Mouse (Mus musculus) heart, postnatal 10 days (tissue): ENCODE results near the gene Dpp6. TPM values are rescaled to one million over a fixed set of nuclear protein-coding genes. Genes with fewer than 3 reads are reported as not detected.

Source experiments
- DNase-seq, 2 experiments: peaks; one replicate each; pipeline ENCODE4 v3.0.0; 2021
- intact Hi-C: fragments of 180-260 bp; cut with DNase I; formaldehyde crosslinking; loops from one replicate; pipeline ENCODE4 v1.15.1; 2025
- total RNA-seq, 2 experiments: library from RNA; stranded (reverse); gene quantifications; 2 replicates each; pipeline ENCODE4 v1.2.3; 2021

The Dpp6 gene
- under 1 TPM in 1 of 2 experiments, not detected in 1; 0.10 TPM for total RNA-seq

DNA sequence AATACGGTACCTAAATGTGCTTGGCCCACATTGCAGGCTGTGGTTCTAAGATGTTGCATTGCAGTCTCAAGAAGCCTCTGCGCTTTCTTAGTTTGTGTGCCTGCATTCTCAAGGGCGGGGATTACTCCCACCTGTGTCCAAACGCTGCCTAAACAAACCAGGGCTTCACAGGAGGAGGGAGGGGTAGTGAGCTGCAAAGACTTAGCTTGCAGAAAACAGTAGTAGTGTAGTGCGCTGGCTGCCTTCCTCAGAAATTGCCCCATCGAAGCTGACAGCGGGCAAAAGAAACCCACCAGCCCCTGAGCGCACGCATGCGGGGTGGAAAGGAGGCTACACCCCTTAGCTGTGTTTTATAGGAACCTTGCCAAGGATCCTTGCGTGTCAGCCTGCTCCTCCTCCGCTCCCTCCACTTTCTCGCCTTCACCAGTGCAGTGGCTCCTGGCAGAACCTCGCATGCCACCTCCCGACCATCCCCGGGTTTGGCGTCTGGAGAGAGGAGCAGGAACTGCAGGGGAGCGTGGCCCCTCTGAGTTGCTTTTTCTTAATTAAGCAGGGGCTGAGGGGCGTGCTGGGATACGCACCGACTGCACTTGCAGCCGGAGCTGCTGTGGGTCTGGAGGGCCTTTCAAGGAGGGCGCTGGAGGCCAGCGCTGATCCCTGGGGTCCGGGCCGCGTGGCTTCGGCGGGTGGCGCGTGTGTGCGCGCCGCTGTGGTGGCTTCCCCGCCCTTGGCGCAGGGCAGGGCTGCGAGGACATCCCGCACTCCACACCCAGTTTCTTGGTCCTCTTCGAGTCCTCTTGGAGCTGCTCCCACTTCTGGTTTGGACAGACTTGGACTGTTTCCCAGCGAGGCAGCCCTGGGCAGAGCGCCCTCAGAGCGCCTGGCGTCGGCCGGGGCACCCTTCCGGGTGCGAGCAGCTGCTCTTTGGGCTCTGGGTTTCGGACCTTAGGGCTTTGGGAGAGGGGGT lies at the start of gene Dpp6:
Gene Dpp6, plus strand, starts transcription at position 229 of the 967 bp plus-strand sequence.
- intact Hi-C loops, result no loop called here
- DNase-seq, result peak; percentile 13 to 16

DNA sequence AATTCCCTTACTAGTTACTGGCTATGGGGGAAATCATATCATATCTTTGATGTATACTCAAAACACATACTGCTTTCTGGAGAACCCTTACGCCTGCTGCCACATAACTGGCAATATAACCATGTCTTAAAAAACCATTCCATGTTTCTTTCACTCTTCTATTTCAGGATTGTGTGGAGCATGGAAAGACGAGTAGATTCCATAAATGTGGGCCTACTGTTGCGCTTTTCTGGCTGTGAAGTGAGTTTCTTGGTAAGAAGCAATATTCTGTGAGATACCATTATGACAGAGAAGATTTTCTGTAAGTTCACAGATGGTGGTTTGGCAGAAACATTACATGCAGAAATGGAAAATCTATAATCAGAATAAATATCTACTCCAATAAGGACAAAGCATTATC lies 33.0 kb upstream of the Dpp6 start:
- intact Hi-C loops, result no loop called here
- DNase-seq, result no peak

DNA sequence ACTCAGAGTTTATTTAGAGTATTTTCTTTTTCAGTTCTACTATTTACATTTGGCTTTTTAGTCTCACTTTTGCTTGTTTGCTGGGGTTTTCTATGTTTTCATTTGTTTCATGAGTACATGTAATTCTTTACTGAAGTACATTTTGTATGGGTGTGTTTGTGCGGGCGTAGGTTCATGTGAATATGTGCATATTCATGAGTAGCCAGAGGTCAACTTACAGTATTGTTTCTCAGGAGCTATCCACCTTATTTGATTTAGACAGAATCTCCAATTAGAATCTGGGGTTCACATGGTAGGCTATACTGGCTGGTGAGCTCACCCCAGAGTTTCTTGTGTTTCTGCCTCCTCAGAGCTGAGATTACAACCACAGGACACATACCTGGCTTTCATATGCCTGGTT lies 21.5 kb upstream of the Dpp6 start:
- intact Hi-C loops, result no loop called here
- no peak for DNase-seq

DNA sequence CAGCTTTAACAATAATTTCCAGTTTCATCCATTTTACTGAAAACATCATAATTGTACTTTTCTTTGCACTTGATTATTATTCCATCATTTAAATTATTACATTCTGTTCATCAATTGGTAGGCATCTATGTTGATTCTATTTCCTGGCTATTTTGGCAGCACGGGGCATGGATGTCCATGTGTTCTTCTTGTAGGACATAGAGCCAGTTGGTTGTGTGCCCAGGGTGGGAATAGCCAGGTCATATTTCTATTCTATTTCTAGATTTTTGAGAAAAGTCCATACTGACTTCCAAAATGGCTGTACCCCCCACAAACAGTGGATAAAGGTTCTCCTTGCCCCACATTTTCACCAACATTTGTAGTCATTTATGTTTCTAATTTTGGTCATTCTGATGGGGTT lies 19.0 kb downstream of the Dpp6 start:
- intact Hi-C loops, result no loop called here
- DNase-seq, result no peak

DNA sequence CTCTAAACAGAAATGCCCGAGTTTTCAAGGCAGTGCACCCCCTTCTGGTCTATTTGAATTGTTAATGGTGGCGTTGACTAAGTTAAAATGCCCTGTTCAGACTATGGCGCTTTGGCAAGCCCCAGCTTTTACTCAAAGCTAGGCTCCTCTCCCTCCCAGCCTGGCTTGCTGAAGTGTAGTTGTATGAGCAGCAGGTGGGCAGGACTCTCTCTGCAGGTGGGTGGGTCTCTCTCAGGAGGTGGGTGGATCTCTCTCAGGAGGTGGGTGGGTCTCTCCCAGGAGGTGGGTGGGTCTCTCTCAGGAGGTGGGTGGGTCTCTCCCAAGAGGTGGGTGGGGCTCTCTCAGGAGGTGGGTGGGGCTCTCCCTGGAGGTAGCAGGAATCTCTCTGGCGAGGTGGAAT lies 24.1 kb downstream of the Dpp6 start:
- DNase-seq, result no peak
- intact Hi-C loops, result no loop called here

DNA sequence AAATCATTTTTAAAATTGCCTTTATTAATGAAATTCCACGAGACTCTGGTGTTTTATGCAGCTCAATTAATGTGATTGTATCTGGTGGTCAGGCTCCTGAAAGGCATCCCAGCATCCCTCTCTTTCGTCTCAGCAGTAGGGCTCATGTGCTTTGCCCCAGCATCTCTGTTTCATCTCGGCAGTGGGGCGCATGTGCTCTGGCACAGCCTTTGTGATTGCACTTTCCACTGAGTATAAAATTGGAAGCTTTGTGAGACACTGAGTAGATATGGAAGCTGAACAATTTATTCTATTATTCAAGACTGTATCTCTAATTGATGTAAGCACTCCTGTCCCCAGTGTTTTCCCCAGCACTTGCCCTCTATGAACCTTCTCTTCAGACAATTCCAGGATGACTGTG lies 37.7 kb downstream of the Dpp6 start:
- intact Hi-C loops, result no loop called here
- no peak for DNase-seq

DNA sequence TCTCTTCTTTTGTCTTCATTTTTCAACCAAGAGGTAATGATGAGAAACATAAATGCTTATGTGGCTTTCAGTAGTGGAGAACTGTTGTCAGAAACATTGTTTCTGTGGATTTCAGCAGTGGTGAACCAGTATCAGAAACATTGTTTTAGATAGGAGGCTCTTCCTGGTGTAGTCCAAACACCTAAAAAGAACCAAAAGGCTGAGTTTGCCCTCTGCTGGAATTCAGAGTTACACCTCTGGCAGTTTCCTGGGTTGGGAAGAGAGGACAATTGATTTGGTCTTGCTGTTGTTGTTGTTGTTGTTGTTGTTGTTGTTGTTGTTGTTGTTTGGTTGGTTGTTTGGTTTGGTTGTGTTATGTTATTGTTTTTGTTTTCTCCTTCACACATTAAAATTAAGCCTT lies 58.4 kb downstream of the Dpp6 start:
- intact Hi-C loops, result loop anchor here (5.0 to 10.0 kb wide), 2 partner anchors 593 to 1001 kb away; no protein-coding TSS in a partner anchor

DNA sequence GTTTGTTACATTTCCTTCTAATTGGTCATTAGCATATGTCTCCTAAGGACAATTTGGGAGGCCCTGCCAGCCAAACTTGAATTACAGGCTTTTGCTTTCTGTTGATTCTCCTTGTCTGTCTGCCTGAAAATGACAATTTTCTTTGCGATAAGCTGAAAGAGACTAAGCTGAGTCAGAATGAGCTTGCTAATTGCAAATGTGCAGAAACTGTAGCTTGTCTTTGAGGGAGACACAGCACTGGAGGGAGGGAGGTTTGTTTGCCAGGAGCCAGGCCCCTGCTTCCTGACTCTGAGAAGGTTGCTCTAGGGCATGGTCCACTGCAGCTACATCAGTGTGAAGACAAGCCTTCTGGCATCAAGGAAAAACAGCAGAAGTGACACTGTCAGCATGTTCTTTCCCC lies 70.5 kb downstream of the Dpp6 start:
- DNase-seq, result no peak
- intact Hi-C loops, result no loop called here

More for the DNA sequence above, 58.4 kb downstream of the Dpp6 start:
- DNase-seq, result no peak

DNA sequence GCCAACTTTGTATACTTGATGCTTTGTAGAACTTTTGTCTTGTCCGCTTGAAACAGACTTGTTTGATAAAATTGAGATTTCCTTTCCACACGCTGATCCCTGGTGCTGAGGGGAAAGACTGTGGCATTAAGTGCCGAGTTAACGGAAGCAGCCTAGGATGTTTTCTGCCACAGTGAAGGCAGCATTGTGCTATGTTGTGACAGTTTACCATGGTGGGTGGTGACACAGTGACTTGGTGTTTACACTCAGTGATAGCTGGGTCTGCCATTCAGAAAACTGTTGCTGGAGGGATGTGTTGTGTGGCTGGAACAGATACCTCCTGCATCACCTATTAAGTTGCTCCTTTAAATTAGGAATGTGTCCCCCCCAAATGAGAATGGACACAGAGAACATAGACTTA lies 71.1 kb downstream of the Dpp6 start:
- no peak for DNase-seq
- intact Hi-C loops, result no loop called here

DNA sequence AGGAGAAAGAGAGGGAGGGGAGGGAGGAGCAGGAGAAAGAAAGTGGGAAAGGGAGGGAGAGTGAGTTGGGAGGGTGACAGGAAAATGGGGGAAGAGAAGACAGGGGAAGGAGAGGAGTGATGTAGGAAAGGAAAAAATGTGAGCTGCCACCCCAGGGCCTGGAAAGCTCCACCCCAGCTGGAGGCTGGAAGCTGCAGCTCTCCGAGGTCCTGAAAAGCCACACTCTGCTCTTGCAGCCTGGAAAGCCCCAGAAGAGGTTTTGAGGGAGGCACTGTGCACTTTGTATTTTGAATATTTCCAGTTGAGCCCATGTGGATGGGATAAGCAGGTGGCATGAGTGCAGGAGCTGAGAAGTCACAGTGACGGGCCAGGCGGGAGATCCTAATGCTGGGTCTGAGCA lies 77.3 kb downstream of the Dpp6 start:
- intact Hi-C loops, result no loop called here
- peak; percentile 5 to 20 for DNase-seq

DNA sequence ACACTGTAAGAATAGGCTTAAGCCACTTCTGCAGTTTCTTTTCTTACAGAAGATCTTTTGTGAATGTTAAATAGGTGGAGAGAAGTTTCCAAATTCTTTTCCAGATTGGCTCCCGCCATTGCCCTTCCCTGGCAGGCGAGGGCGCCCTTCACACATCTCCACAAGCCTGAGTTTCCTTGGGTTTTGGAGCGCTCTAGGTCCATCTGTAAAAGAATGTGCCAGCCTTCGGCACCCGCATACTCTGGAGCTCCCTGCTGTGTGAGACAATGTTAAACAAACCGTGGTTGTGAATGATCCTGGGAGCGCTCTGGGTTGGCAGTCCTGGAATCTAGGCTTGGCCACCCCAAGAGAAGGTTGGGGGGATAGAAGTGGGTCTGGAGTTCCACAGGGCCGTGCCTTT lies 86.8 kb downstream of the Dpp6 start:
- DNase-seq, result no peak
- intact Hi-C loops, result no loop called here

DNA sequence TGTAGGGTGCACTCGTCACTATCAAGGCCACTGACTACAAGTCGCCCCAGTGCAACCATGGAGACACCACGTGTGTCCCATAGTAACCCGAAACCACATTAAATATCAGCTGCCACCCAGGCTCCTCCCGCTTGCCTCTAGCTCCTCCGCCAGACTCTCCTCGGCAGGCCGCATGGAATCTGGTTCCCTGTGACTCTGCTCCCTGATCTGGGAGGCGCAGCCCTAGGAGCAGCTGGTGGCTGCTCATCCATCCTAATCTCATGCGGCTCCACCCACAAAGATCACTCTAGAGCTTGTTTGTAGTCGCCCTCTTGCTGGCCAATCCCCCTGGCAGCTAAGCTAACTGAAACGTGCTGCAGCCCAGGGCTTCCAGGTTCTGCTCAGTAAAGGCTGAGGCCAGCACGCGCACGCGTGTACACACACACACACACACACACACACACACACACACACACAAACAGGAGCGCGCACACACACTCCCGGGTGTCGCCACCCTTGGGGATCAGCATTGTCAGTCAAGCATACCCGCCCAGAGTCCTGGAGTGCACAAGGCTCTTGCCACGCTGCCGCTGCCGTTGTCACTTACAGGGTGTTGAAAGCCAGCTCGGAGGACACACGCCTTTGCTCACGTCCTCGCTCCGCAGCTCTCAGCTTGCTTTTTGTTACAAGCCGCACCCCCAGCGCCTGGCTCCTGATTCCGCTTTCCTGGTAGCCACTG lies 87.5 kb downstream of the Dpp6 start:
- intact Hi-C loops, result no loop called here
- peak; percentile 21 to 35 for DNase-seq

DNA sequence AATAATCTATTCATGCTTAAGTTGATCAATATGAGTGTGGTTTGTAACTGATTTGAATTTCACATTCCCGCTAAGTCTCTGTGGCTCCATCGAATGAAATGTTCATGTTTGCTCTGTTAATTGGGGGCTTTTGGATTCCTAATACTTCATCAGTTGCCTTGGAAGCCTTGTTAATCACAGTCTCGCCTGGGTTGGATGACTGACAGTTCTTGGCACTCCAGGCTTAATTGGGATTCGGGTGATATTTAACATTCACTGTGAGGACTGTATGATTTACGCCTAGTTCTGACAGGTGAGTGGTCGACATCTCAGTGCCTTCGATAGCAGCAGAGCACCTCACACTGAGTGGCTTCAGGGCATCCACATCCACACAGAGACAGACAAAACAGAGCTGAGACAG lies 90.1 kb downstream of the Dpp6 start:
- intact Hi-C loops, result no loop called here

DNA sequence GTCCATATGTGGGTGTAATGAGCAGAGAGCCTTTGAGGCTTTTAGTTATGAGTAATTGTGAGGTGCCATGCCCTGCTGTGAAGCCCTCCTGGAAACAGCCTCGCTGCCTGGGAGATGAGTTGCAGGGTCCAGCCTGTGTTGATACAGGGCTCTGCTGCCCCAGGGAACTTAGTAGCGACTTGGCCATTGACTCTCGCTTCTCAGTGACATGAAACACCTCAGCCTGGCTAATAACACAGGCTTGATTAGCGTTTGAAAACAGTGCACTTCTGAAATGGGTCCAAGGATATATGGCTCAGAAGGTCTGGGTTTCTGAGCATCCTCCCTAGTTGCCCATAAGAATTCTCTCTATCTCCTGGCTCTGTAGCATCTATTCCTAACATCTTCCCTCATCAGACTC lies 91.6 kb downstream of the Dpp6 start:
- no peak for DNase-seq

More for the DNA sequence above, 90.1 kb downstream of the Dpp6 start:
- no peak for DNase-seq

DNA sequence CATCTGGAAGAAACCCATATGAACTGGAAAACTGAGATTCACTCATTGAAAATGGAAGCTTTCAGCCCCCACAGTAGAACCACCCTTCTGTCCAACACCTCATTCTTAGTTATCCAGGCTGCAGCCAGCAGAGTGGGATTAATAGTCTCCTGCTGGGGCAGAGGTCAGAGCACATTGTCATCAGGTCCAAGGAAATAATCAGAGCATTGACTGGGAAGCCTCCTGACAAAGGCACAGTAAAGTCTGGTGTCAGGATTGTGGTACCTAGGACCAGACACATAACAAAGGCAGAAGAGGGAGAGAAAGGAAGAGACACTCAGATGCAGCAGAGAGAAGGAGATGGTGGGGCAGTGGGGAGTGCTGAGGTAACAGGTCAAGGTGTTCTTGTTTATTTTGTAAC lies 93.3 kb downstream of the Dpp6 start:
- intact Hi-C loops, result no loop called here

More for the DNA sequence above, 91.6 kb downstream of the Dpp6 start:
- intact Hi-C loops, result no loop called here

DNA sequence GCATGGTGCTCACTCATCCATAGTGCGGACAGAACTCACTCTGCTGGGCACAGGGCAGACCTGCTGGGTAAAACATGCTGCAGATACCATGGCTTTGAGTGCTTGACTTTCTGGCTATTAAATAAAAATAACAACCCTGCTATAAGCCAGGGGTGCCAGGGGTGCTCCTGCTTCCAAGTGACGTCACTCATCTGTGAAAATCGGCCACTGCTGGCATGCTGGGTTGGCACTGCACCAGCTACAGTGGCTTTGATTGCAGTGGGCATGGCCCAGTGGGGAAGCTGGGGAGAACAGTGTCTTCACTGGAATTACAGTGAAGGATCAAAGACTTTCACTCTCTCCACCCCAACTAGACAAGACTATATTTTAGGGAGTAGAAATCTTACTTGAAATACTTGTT lies 95.0 kb downstream of the Dpp6 start:
- intact Hi-C loops, result no loop called here
- DNase-seq, result no peak

More for the DNA sequence above, 93.3 kb downstream of the Dpp6 start:
- no peak for DNase-seq

DNA sequence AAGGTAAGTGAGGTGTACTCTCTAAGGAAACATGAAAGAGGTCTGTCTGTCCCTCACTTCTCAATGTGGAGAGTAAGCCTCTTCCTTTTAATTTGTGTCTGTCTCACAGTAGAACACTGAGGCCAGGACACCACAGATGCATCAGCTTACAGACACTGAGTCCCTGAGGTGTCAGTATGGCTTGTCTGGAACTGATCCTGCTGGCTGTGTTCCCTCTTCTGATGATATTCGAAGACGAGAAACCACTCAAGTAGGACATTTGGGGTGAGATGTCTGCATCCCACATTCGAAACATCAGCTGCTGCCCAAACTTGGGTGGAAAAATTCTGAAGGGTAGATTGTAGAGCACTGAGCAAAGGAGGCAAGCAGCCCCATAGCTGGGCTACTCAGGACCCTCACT lies 101.8 kb downstream of the Dpp6 start:
- no peak for DNase-seq
- intact Hi-C loops, result no loop called here

DNA sequence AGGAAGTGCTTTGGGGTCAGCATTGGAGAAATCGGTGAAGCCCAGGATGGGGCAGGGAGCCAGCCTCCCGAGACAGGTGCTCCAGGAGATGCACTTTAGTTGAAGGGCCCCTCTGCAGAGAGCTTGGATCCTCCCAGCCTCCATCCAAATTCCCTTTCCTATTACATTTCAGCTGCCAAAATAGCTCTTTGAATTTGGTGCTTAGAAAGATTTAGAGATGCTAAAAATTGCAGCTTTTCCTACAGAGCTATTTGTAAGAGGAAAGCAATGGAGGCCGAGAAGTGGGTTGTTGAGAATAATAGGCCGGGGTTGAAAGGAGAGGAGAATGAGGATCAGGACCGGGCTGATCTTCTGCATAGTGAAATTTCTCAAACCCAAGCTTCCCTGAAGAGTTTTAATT lies 107.5 kb downstream of the Dpp6 start:
- intact Hi-C loops, result no loop called here
- no peak for DNase-seq

DNA sequence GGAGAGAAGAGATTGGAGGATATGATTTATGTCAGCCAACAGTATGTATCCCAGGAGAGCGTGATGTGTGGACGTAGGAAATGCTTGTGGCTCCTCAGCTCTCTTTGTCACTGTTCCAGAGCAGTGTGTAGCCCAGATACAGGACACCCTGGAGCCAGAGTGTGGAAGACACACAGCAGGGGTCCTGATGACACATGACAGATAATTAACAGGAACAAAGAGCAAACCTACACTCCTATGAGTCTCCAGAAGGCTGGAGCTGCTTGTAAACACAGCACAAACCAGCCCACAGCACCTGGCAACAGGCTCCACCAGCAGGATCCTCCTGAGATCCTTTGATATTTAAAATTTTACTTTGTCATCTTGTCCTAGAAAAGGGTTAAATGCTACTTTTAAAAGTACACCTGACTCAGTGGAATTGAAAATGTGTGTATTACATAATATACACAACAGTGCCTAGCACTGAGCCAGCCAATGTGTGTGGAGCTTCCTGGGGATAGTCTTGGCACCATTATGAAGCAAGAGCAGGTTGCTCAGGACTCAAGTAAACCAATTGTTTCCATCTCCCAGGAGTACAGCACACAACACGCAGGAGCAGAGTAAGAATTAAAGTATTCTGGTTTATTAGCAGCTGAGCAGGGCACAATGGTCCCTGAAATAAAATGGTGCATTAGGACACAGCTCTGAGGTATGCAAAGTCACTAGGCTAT lies 115.6 kb downstream of the Dpp6 start:
- intact Hi-C loops, result no loop called here
- DNase-seq, result no peak

DNA sequence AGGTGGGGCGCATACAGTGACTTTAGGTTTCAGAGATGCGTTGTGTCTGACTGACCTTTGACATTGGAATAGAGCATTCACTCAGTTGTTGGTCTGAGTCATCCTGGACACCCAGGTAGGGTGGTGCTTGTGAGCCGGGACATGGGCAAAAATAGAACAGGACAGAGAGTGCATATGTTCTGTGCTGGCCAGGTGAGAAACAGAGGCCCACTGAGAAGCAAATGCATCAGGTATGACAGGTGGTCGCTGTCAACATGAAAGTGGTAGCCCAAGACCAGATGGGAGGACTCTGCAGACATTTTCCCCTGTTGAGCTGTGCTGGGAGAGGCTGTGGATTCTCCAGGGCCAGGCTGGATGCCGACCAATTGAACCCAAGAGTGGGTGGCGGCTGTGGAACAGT lies 117.9 kb downstream of the Dpp6 start:
- DNase-seq, result no peak
- intact Hi-C loops, result no loop called here

DNA sequence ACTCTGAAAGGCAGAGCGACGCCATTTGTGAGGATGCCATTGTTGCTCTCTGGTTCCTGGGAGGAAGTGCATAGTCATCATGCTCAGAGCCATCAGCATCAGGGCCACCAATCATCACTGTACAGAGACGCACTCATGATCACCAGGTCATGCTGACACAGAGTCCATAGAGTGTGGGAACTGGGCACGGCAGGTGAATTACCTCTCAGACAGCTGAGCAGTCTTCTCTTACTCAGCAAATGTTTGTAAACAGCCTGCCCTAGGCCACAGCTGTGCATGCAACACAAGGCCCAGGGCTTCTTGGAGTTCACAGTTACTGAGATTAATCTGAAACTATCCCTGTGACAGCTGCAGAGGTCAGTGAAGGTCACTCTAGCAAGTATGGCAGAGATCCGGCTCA lies 124.5 kb downstream of the Dpp6 start:
- no peak for DNase-seq
- intact Hi-C loops, result no loop called here
